Mouse (Mus musculus): ENCODE measurements at regions not wholly inside any gene's neighbourhood (a gene's known extent, or its start where the extent isn't known, plus 50 kb on each side); places are given as distances from the start of the nearest gene placed in this dataset.

DNA sequence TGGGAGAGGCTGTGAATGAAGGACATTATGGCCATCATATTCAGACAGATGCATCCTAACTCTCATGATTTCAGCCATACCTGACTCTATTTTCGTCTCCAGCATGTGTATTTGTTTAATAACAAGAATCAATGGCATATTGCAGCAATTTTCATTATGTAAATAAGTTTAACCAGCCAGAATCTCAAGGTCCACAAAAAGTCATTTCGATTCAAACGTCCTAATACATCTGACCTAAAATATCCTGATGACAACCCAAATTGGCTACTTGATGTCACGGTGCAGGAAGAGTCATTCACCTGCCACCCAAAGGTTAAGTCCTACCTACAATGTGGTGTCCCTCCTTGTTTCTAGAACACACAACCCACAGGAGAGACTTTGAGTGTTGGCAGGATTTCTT is 60.6 kb upstream of the Onecut1 start:
- no peak for TF ChIP-seq CTCF (IDR thresholded peaks at IDR 0.05; ENCODE audit: borderline replicate concordance, extremely low read depth, insufficient read depth, insufficient read length)
- no peak for TF ChIP-seq POLR2A (IDR thresholded peaks at IDR 0.05; ENCODE audit: borderline replicate concordance, extremely low read depth, insufficient read depth, insufficient read length, poor library complexity, severe bottlenecking)

Data from brain, embryonic 14.5 days (tissue).